Mouse (Mus musculus) MEL (cell line): Measurements from ENCODE around the gene Rnf121. TPM values are rescaled to one million over a fixed set of nuclear protein-coding genes. Genes with fewer than 3 reads are reported as not detected.
A peak's percentile ranks its signal among the peaks of the same experiment; 100 is the strongest.

ENCODE experiments used
- DNase-seq: peaks from one replicate; pipeline ENCODE4 v3.0.0; 2011; ENCODE audit warnings: low read depth, low spot score
- H3K27ac ChIP-seq: 2 replicates; pipeline ENCODE4 v1.5.1; 2012; ENCODE audit warnings: low read depth, mild to moderate bottlenecking, control low read depth, low read length, moderate library complexity; ENCODE audit not compliant: control insufficient read depth
- H3K27me3 ChIP-seq, 2 experiments: fragments of 150-350 bp in 1 of 2; sonication (generic) in 1 of 2; 2 replicates each; pipeline ENCODE4 v1.6.1; 2012; ENCODE audit warnings: low read length in 2 of 2, mild to moderate bottlenecking in 2 of 2, improper control_type of control experiment in 1 of 2, moderate library complexity in 1 of 2; ENCODE audit not compliant: insufficient read depth in 2 of 2, control insufficient read depth in 1 of 2
- H3K36me3 ChIP-seq, 2 experiments: 2 replicates each; pipeline ENCODE4 v1.6.1; 2012 to 2014; ENCODE audit warnings: low read length in 2 of 2, improper control_type of control experiment in 1 of 2, inconsistent platforms in 1 of 2, mild to moderate bottlenecking in 1 of 2; ENCODE audit not compliant: insufficient read depth in 2 of 2, control insufficient read depth in 1 of 2
- H3K4me1 ChIP-seq, 2 experiments: fragments of 150-350 bp in 1 of 2; sonication (generic) in 1 of 2; 2 replicates each; pipeline ENCODE4 v1.6.1; 2012; ENCODE audit warnings: low read length in 2 of 2, improper control_type of control experiment in 1 of 2, mild to moderate bottlenecking in 1 of 2; ENCODE audit not compliant: insufficient read depth in 2 of 2, control insufficient read depth in 1 of 2
- H3K4me3 ChIP-seq, 2 experiments: fragments of 150-350 bp in 1 of 2; sonication (generic) in 1 of 2; 2 replicates each; pipeline ENCODE4 v1.5.1; 2012; ENCODE audit warnings: low read depth in 2 of 2, low read length in 2 of 2, mild to moderate bottlenecking in 2 of 2, moderate library complexity in 2 of 2, control low read depth in 1 of 2, improper control_type of control experiment in 1 of 2; ENCODE audit not compliant: control insufficient read depth in 1 of 2, insufficient read depth in 1 of 2
- H3K79me2 ChIP-seq: 2 replicates; pipeline ENCODE4 v1.6.1; 2012; ENCODE audit warnings: mild to moderate bottlenecking, low read length, moderate library complexity; ENCODE audit not compliant: control insufficient read depth, poor library complexity, insufficient read depth
- H3K9ac ChIP-seq: 2 replicates; pipeline ENCODE4 v1.6.1; 2012; ENCODE audit warnings: low read depth, mild to moderate bottlenecking, control low read depth, low read length, moderate library complexity; ENCODE audit not compliant: control insufficient read depth, poor library complexity, severe bottlenecking
- H3K9me3 ChIP-seq: fragments of 150-350 bp; sonication (generic); replicated peaks from 2 replicates; pipeline ENCODE4 v1.6.1; 2012; ENCODE audit warnings: mild to moderate bottlenecking, low read length, improper control_type of control experiment, moderate library complexity; ENCODE audit not compliant: insufficient read depth
- CHD1 ChIP-seq: IDR thresholded peaks from 2 replicates; pipeline ENCODE4 v1.6.1; 2012; ENCODE audit warnings: low read depth, mild to moderate bottlenecking, inconsistent platforms, low read length, improper control_type of control experiment
- E2F4 ChIP-seq: IDR thresholded peaks from 2 replicates; pipeline ENCODE4 v1.6.1; 2011; ENCODE audit warnings: low read depth, low read length, improper control_type of control experiment, borderline replicate concordance
- MAX ChIP-seq: IDR thresholded peaks from 2 replicates; pipeline ENCODE4 v1.6.1; 2011; ENCODE audit warnings: low read length, improper control_type of control experiment
- MXI1 ChIP-seq: IDR thresholded peaks from 2 replicates; pipeline ENCODE4 v1.6.1; 2011; ENCODE audit warnings: mild to moderate bottlenecking, low read depth, low read length, improper control_type of control experiment
- MYB ChIP-seq: IDR thresholded peaks from 2 replicates; pipeline ENCODE4 v1.6.1; 2011; ENCODE audit warnings: mild to moderate bottlenecking, low read depth, low read length, improper control_type of control experiment
- MYC ChIP-seq: IDR thresholded peaks from 2 replicates; pipeline ENCODE4 v1.6.1; 2011; ENCODE audit warnings: low read depth, mild to moderate bottlenecking, low read length, improper control_type of control experiment, moderate library complexity
- NRF1 ChIP-seq: IDR thresholded peaks from 2 replicates; pipeline ENCODE4 v1.6.1; 2014; ENCODE audit warnings: low read depth, mild to moderate bottlenecking, inconsistent platforms, low read length, improper control_type of control experiment, moderate library complexity; ENCODE audit not compliant: poor library complexity, insufficient read depth, severe bottlenecking
- POLR2A ChIP-seq, 2 experiments: IDR thresholded peaks; 2 replicates each; pipeline ENCODE4 v1.6.1; 2011 to 2012; ENCODE audit warnings: low read length in 2 of 2, mild to moderate bottlenecking in 2 of 2, control low read depth in 1 of 2, improper control_type of control experiment in 1 of 2, low read depth in 1 of 2, moderate library complexity in 1 of 2; ENCODE audit not compliant: control insufficient read depth in 1 of 2, insufficient read depth in 1 of 2, poor library complexity in 1 of 2
- SIN3A ChIP-seq: IDR thresholded peaks from 2 replicates; pipeline ENCODE4 v1.6.1; 2012; ENCODE audit warnings: low read length, improper control_type of control experiment, inconsistent platforms
- ZMIZ1 ChIP-seq: IDR thresholded peaks from 2 replicates; pipeline ENCODE4 v1.6.1; 2012; ENCODE audit warnings: low read depth, mild to moderate bottlenecking, inconsistent platforms, low read length, improper control_type of control experiment, moderate library complexity
- polyA plus RNA-seq, 2 experiments: library from polyadenylated mRNA; stranded (reverse) in 1 of 2; unstranded in 1 of 2; fragments of >175 nt in 1 of 2; fragments of >200 nt in 1 of 2; gene quantifications; 2 replicates each; pipeline versions ENCODE4 v1.2.1 to v1.2.4; 2012; ENCODE audit warnings: low replicate concordance in 2 of 2, low read depth in 1 of 2; ENCODE audit not compliant: insufficient read length in 2 of 2, insufficient read depth in 1 of 2, missing spikeins in 1 of 2
- total RNA-seq: library from RNA; depleted of rRNA; stranded (reverse); fragments of 300-350 nt; gene quantifications from 2 replicates; pipeline ENCODE4 v1.2.3, GENCODE M21; 2012; rRNA removed

Rnf121 gene
- total and polyA plus RNA-seq, 3 experiments = 16.0 to 18.5 TPM; not detected in 1

GRCm38 (mm10) chr7:101969694-101970428 lies 95.4 kb downstream of the Rnf121 start:
- Histone ChIP-seq H3K79me2 (peaks cover 37% of the 10 kb centered on the region), H3K27ac (peak overlapping the region; percentile 92), H3K4me3 (peak overlapping the region; percentile 80 to 88), H3K4me1 (peaks cover 13 to 14% of the 10 kb centered on the region in 2 experiments; a peak in 3 of 4 replicates), H3K9me3 (no peaks in the 10 kb centered on the region), H3K27me3 (no peaks in the 10 kb centered on the region), H3K36me3 (peaks cover under 1 to 22% of the 10 kb centered on the region in 2 experiments; a peak in 3 of 4 replicates), H3K9ac (peak overlapping the region; percentile 95)
- TF ChIP-seq MYC (0 out of 2 replicates have a peak, but pooled peaks have one; percentile 24), MAX (no peak; the same call in 1 of the 2 replicates), NRF1 (peak; percentile 46), SIN3A (peak; percentile 60), ZMIZ1 (0 out of 2 replicates have a peak, but pooled peaks have one; percentile 6), CHD1 (no peak), MYB (no peak), MXI1 (peak; percentile 75), POLR2A (IDR thresholded peaks at IDR 0.05; ENCODE audit: control insufficient read depth in 1 of 2, insufficient read depth in 1 of 2, low read depth in 1 of 2, low read length in 2 of 2, poor library complexity in 1 of 2) (peak in 1 of 2 experiments; percentile 63; a peak in 2 of 4 replicates), E2F4 (peak; percentile 53; the same call in 1 of the 2 replicates)
- DNase-seq = peak; percentile 89

Other genes with a start within 250 kb of the Rnf121 start
- gene Phox2a, start 247.2 kb downstream of the Rnf121 start, total RNA-seq = not detected in 2 replicates
- not detected for gene Phox2a, start 247.2 kb downstream of the Rnf121 start, polyA plus RNA-seq
- 9.5 and 11.7 TPM in 2 replicates for gene Inppl1, start 227.2 kb downstream of the Rnf121 start, total RNA-seq
- gene Inppl1, start 227.2 kb downstream of the Rnf121 start, polyA plus RNA-seq = 10 to 100 TPM in 1 of 2 experiments, not detected in 1; 31.3 TPM
- not detected in 2 replicates for gene Folr2, start 208.3 kb downstream of the Rnf121 start, total RNA-seq
- gene Folr2, start 208.3 kb downstream of the Rnf121 start, polyA plus RNA-seq = not detected
- gene Anapc15, start 201.8 kb downstream of the Rnf121 start, total RNA-seq = 68.7 and 73.3 TPM in 2 replicates
- gene Anapc15, start 201.8 kb downstream of the Rnf121 start, polyA plus RNA-seq = 100 to 1,000 TPM in 1 of 2 experiments, not detected in 1; 103 TPM
- 0.12 TPM in 1 of 2 replicates, not detected in the other for gene Folr1, start 194.7 kb downstream of the Rnf121 start, total RNA-seq
- under 1 TPM in 1 of 2 experiments, not detected in 1; 0.07 TPM for gene Folr1, start 194.7 kb downstream of the Rnf121 start, polyA plus RNA-seq
- 70.5 and 79.5 TPM in 2 replicates for gene Lamtor1, start 159.6 kb downstream of the Rnf121 start, total RNA-seq
- 100 to 1,000 TPM in 1 of 2 experiments, not detected in 1; 115 TPM for gene Lamtor1, start 159.6 kb downstream of the Rnf121 start, polyA plus RNA-seq
- 0.78 and 1.3 TPM in 2 replicates for gene Tomt, start 159.1 kb downstream of the Rnf121 start, total RNA-seq
- gene Tomt, start 159.1 kb downstream of the Rnf121 start, polyA plus RNA-seq = under 1 TPM in 1 of 2 experiments, not detected in 1; 0.82 TPM
- gene Lrrc51, start 131.6 kb downstream of the Rnf121 start, total RNA-seq = 13.6 and 14.8 TPM in 2 replicates
- 10 to 100 TPM in 1 of 2 experiments, not detected in 1; 30.8 TPM for gene Lrrc51, start 131.6 kb downstream of the Rnf121 start, polyA plus RNA-seq
- 48.7 and 54.5 TPM in 2 replicates for gene Numa1, start 131.4 kb downstream of the Rnf121 start, total RNA-seq
- gene Numa1, start 131.4 kb downstream of the Rnf121 start, polyA plus RNA-seq = 10 to 100 TPM; 50.0 to 91.2 TPM
- gene Il18bp, start 46.8 kb downstream of the Rnf121 start, total RNA-seq = 0.95 and 1.0 TPM in 2 replicates
- gene Il18bp, start 46.8 kb downstream of the Rnf121 start, polyA plus RNA-seq = 1 to 10 TPM in 1 of 2 experiments, not detected in 1; 1.8 TPM
- gene Xndc1, start within 50 bp of the Rnf121 start, total RNA-seq = 15.3 and 16.6 TPM in 2 replicates
- gene Xndc1, start within 50 bp of the Rnf121 start, polyA plus RNA-seq = 10 to 100 TPM in 1 of 2 experiments, not detected in 1; 30.0 TPM
- gene Xntrpc, start 244 bp upstream of the Rnf121 start, total RNA-seq = 0.08 and 0.13 TPM in 2 replicates
- under 1 TPM in 1 of 2 experiments, not detected in 1; 0.14 TPM for gene Xntrpc, start 244 bp upstream of the Rnf121 start, polyA plus RNA-seq
- gene Trpc2, start 17.6 kb upstream of the Rnf121 start, total RNA-seq = not detected in 2 replicates
- gene Trpc2, start 17.6 kb upstream of the Rnf121 start, polyA plus RNA-seq = not detected
- not detected in 2 replicates for gene Art1, start 36.3 kb upstream of the Rnf121 start, total RNA-seq
- gene Art1, start 36.3 kb upstream of the Rnf121 start, polyA plus RNA-seq = not detected
- not detected in 2 replicates for gene Art5, start 44.0 kb upstream of the Rnf121 start, total RNA-seq
- gene Art5, start 44.0 kb upstream of the Rnf121 start, polyA plus RNA-seq = under 1 TPM in 1 of 2 experiments, not detected in 1; 0.04 TPM
- gene Chrna10, start 51.4 kb upstream of the Rnf121 start, total RNA-seq = not detected in 2 replicates
- gene Chrna10, start 51.4 kb upstream of the Rnf121 start, polyA plus RNA-seq = not detected
- 25.9 and 31.7 TPM in 2 replicates for gene Nup98, start 144.7 kb upstream of the Rnf121 start, total RNA-seq
- 100 to 1,000 TPM in 1 of 2 experiments, 10 to 100 TPM in 1; 45.2 to 195 TPM for gene Nup98, start 144.7 kb upstream of the Rnf121 start, polyA plus RNA-seq
- 21.1 and 29.2 TPM in 2 replicates for gene Pgap2, start 144.7 kb upstream of the Rnf121 start, total RNA-seq
- 10 to 100 TPM in 1 of 2 experiments, not detected in 1; 91.1 TPM for gene Pgap2, start 144.7 kb upstream of the Rnf121 start, polyA plus RNA-seq
- 24.1 and 33.3 TPM in 2 replicates for gene Rhog, start 190.6 kb upstream of the Rnf121 start, total RNA-seq
- 100 to 1,000 TPM; 347 to 425 TPM for gene Rhog, start 190.6 kb upstream of the Rnf121 start, polyA plus RNA-seq
- gene Stim1, start 202.3 kb upstream of the Rnf121 start, total RNA-seq = 26.1 and 28.2 TPM in 2 replicates
- 10 to 100 TPM in 1 of 2 experiments, not detected in 1; 65.0 TPM for gene Stim1, start 202.3 kb upstream of the Rnf121 start, polyA plus RNA-seq